Mouse (Mus musculus): ENCODE data around the gene Lta.

Gene Lta

DNA sequence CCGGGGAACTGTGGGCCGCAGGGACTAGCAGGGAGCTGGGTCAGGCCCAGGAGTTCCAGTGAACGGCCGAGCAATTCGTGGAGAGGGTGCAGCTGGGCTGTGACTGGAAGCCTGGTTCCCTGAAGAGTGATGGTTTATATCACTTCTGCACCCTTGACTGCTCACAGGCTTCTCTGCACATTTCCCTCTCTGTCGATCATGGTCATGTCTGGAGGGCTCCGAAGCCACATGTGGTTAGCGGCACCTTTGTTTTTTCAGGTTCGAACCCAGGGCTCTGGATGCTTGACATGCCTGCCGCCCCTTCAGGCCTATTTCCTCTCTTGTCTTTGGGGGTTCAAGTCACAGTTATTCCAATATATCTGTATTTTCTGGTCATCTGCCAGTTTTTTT is 224 bp upstream of the Lta start:
- DNase-seq (ENCODE audit: low spot score): no peak

DNA sequence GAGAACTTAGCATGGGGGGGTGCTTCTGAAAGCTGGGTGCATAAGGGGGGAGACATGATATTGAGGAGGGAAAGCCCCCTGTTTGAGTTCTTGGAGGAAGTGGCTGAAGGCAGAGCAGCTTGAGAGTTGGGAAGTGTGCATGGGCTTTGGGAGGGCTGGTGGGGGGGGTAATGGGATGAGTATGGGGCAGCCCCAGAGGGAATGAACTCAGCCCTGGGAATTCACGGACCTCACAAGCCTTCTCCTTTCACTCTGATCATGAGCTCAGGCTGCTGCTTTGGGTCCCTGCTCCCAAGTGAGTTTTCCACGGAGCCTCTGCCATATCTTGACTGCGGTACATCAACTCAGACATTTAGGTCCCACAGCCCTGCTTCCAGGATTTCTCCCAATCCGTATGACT is 2.7 kb downstream of the Lta start:
- no peak for DNase-seq (ENCODE audit: low spot score)

DNA sequence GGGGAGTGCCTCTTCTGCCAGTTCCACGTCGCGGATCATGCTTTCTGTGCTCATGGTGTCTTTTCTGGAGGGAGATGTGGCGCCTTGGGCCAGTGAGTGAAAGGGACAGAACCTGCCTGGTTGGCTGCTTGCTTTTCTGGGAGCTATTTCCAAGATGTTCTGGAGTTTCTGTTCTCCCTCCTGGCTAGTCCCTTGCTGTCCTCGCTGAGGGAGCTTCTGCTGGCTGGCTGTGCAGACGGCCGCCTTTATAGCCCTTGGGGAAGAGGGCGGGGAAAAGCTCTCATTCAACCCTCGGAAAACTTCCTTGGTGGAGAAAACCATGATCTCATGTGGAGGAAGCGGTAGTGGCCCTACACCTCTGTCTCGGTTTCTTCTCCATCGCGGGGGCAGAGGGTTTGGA is 3.4 kb downstream of the Lta start, which contains the start of gene Tnf:
Gene Tnf (minus strand): TSS at position 221 of the 400 bp plus-strand sequence.
- DNase-seq (ENCODE audit: low spot score): no peak

DNA sequence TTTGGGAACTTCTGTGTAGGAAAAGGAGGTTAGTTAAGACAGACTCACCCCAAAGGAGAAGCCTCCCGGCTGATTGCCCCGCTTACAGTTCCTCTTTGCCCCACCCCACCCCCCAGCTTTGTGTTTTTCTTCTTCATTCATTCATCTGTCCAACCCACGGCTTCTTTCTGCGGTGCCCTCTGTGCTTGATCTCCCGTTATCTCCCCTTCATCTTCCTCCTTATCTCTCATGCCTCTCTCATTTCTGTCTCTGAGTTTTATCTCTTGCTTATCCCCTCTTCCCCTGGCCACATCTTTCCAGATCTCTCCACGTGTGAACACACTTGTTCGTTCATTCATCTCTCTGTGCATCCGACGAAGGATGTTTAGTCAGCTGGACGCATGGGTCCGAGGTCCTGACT is 4.0 kb downstream of the Lta start:
- DNase-seq (ENCODE audit: low spot score): no peak

DNA sequence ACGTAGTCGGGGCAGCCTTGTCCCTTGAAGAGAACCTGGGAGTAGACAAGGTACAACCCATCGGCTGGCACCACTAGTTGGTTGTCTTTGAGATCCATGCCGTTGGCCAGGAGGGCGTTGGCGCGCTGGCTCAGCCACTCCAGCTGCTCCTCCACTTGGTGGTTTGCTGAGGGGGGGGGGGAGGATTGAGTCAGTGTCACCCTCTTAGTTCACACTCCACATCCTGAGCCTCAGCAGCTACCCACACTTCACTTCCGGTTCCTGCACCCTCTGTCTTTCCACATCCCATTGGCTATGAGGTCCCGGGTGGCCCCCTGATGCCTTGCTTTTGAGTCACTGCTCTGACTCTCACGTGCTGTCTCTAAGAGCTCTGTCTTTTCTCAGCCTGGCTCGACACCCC is 4.8 kb downstream of the Lta start:
- no peak for DNase-seq (ENCODE audit: low spot score)

DNA sequence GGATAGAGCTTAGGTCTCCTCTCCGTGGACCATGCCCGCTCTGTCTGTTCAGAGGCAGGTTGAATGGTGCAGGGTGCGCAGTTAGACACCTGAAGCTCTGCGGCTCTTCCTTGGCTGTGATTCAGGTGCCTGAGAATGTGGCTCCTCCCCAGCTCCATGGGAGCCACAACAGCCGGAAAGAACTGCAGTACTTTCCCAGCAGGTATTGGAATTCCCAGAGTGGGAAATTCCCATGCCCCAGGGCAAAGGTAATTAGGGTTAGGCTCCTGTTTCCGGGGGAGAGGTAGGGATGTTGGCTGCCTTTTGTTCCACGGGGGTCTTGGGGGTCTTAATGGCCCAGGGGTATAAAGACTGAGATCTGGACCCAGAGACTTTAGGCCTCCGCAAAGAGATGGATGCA is 6.2 kb downstream of the Lta start:
- no peak for DNase-seq (ENCODE audit: low spot score)

DNA sequence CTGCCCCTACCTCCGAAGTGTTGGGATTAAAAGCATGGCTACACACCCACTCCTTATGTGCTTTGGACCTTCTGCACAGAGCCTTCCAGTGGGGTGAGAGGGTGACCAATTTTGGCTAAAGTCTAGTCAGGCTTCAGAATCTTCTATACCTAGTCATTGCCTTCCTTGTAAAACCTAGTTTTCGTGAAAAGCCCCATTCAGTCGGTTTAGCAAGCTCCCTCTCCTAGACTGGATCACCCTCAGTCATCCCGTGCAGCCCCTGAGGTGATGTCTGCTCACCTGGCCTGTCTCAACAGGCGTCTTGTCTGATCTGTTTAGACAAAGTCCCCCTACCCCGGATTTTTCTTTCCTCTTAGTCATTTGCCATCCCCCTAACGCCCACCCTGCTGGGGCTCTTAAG is 7.1 kb downstream of the Lta start:
- DNase-seq (ENCODE audit: low spot score): no peak

DNA sequence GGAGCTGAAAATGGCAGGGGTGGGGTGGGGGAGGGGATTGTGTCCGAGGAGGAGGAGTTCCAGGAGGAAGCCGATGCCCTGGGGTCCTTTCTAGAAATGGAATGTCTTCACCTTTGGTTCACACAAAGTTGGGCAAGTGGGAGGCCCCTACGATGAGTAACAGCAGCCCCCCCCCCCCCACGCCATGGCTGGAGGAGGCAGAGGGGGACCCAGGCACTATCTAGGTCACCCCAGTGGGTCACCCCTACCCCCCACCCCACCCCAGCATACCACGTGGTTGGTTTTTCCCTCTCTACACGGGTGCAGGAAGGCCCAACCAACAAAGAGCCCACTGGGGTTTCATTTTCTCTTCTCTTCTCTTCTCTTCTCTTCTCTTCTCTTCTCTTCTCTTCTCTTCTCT is 8.0 kb downstream of the Lta start:
- no peak for DNase-seq (ENCODE audit: low spot score)

DNA sequence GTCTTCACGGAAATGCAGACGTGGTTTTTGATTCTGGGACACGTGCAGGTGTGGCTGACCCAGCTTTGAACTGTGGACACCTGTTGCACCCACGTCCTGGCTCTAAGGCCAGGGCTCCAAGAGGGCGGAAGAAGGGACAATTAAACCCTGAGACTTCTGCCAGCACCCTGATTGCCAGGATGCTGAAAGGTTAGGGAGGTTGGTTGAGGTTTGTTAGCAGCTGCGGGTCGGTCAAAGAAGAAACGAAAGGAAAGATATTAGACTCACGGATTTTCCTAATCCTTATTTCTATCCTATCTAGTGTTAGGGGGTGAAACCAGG is 8.9 kb downstream of the Lta start:
- DNase-seq (ENCODE audit: low spot score): no peak

DNA sequence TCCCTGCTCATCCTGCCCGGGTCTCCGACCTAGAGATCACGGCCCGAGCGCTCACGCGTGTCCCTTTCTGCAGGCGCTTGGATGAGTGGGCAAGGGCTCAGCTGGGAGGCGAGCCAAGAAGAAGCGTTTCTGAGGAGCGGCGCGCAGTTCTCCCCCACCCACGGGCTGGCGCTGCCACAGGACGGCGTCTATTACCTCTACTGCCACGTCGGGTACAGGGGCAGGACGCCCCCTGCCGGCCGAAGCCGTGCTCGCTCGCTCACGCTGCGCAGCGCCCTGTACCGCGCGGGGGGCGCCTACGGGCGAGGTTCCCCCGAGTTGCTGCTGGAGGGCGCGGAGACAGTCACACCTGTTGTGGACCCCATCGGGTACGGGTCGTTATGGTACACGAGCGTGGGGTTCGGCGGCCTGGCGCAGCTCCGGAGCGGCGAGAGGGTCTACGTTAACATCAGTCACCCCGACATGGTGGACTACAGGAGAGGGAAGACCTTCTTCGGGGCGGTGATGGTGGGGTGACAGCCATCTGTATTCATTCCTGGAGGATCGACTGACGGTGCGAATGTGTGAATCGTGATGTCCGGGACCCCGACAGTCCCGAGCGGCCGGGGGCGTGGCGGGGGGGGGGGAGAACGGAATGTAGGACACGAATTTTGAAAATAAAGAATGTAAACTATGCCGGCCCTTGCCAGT is 9.4 kb downstream of the Lta start:
- peak; percentile 57 for DNase-seq (ENCODE audit: low spot score)

DNA sequence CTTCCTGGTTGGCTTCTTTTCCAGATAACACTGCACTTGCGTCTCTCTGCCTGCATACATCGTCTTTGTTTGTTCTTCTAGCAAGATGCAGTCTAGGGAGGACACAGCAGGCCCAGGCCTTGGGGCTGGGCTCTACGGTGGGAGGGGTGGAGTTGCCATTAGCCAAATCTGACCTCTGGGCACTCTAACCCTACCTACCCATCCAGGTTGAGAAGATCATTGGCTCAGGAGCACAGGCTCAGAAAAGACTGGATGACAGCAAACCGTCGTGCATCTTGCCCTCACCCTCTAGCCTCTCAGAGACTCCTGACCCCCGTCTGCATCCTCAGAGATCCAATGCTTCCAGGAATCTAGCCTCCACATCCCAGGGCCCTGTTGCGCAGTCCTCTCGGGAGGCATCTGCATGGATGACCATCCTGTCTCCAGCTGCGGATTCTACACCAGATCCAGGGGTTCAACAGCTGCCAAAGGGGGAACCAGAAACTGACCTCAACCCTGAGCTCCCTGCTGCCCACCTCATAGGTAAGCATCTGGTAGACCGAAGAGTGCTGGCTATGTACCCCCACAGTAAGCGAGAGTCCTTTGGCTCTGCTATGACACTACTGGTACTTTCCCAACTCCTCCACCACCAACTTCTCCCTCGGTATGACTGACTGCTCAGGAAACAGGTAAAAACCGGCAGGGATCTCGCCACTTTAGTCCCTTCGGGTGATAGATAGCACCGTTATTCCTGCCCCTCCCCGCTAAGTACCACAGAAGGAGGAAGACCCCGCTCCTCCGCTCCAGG is 10.1 kb downstream of the Lta start:
- DNase-seq (ENCODE audit: low spot score): no peak

DNA sequence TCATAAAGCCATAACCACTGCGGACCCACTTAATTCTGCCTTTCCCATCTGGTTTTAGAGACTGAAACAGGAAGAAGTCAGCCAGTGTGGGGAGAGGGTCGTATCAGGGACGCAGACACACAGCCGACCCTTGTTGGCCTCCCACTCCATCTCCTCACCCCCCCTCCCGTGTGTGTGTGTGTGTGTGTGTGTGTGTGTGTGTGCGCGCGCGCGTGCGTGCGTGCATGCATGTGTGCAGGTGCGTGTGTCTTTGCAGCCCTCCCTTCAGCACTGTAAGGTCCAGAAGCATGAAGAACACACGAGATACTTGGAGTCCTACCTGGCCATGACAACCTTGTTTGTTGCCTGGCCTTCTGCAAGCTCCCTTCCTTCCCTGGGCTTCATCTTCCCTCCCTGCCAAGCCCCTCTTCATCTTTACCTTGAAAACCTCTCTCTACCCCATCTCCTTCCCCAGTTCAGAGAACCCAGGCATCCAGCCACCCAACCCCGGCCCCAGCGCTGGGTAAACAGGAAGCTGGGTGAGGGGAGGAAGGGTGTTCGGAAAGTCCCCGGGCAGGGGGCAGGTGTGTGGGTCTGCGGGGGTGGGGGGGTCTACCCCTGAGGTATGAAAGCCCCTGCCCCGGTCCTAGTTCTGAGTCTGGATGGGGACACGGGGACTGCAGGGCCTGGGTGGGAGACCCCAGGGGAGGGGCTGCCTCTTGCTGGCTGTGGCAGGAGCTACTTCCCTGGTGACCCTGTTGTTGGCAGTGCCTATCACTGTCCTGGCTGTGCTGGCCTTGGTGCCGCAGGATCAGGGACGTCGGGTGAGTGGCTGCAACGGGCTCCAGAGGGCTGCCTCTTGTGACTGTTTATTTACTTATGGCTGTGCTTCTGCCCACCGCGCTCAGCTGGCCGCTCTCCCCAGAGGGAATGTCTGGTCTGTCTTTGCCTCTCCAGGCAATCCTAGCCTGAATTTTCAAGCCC is 11.0 kb downstream of the Lta start, which contains the start of gene Ltb:
Gene Ltb (plus strand): TSS at position 559 of the 963 bp plus-strand sequence.
- DNase-seq (ENCODE audit: low spot score): no peak

DNA sequence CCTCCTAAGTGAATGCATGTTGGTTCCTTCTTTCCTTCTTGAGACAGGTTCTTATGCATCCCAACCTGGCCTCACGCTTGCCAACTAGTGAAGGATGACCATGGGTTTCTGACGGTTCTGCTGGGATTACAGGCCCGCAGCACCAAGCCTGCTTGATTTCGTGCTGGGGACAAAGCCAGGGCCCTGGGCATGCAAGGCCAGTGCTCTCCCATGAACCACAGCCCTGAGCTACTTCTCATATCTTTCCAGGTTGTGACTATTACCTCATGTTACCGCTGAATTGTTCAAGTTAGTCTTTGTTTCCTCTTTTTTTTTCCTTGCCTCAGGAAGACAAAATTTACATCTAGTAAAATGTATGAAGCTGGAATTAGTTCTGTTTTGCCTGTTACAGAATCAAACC is 12.2 kb downstream of the Lta start:
- no peak for DNase-seq (ENCODE audit: low spot score)

DNA sequence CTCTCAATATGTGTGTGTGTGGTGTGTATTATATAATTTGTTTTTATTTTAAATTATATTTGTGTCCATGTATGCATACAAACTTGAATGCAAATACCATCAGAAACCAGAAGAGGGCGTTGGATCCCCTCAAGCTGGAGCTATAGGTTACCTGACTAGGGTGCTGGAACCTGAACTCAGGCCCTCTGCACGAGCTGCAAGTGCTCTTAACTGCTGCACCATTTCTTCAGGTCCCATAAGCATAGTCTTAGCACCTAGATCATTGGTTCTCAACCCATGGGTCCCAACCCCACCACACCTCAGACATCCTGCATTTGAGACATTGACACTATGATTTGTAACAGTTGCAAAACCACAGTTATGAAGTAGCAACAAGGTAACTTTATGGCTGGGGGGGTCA is 13.4 kb downstream of the Lta start:
- no peak for DNase-seq (ENCODE audit: low spot score)

DNA sequence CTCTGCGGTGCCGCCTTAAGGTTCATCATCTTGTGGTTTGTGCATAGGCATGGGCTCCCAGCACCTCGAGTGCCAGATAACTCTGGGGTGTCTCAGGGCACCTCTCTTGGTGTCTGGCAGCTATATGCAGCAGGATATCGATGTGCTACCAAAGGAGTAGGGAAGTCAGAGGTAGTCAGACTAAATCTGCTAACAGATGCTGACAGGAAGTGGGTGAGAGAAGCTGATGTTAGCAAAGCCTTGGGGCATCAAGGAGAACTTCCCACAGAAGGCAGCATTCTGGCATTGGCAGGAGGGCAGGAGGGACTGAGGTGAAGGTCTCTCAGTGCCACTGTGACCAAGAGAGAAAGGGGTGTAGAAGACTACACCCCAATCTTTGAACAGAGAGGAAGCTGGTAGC is 15.1 kb downstream of the Lta start:
- DNase-seq (ENCODE audit: low spot score): no peak

DNA sequence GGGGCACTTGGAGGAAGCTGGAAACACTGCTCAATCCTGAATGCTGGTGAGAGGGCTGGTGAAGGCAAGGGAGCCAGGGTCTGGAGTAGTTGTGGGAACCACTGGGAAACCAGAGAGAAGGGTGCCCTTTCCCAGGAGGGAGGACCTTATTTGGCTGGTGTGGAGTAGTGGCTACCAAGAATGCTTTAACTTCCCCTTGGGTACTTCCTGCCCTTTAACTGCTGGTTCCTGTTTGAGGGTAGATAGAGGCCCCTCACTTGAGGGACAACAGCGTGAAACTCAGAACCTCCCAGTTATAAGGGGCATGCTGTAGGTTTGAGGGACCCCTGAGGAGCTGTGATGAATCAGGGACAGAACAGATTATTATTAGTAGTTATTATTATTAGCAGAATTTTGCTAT is 16.0 kb downstream of the Lta start:
- no peak for DNase-seq (ENCODE audit: low spot score)

DNA sequence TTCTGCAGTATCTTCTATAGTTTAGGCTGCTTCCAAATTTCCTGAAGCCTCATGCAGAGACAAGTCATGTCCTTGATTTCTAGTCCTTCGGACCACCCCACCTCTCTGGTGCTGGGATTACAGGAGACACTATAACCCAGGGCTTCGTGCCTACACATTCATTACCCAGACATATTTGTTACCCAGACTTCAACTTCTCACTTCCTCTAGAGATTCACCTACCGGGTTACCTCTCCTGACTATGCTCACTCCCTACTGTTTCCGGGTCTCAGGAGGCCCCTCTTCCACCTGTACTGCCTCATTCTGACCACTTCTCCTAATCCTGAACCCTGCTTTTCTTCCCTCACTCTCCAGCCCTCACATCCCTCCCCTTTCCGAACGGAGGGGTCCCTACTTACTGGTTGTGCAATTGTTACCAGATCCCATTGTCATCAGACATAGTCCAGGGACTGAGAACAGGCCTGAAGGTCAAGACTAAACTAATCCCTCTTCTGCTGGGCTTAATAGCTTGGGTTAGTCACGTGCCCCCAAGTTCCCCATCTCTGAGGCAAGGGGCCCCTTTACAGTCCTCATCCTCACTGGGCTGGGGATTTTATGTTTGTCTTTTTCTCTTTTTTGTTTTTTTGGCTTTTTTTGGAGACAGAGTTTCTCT is 17.1 kb downstream of the Lta start, which contains the start of gene Lst1:
Gene Lst1 (minus strand): TSS at position 481 of the 652 bp plus-strand sequence.
- no peak for DNase-seq (ENCODE audit: low spot score)

DNA sequence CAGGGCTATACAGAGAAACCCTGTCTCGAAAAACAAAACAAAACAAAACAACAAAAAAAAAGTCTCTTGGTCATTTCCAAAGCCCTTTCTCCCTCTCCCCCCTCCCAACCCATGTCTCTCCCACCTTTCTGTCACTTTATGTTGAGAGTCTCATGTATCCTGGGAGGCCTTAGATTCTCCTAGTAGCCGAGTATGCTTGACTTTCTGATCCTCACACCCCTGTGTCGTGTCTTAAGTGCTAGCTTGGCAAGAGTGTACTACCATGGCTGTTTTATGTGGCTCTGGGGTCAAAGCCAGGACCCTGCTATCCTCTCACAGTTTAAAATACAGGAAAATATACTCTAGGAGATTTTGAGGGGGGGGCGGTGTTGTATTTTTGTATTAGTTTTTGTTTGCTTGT is 17.8 kb downstream of the Lta start:
- DNase-seq (ENCODE audit: low spot score): no peak

DNA sequence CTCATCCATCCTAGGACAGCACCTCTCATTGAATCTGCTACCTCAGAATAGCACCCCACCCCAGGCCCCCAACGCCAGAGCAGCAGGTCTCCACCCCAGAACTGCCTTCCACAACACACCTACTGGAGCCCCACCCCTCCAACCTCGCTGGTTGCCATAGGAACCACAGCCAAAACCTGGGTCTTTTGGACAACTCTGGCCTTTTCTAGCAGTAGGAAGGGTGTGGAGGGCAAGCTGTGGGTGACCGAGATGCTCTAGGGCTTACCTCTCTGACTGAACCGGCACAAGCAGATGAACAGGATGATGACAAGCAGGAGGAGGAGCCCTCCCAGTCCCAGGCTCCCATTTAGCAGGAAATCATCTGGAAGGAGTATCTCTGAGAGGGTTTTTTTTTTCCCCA is 18.5 kb downstream of the Lta start:
- DNase-seq (ENCODE audit: low spot score): no peak

DNA sequence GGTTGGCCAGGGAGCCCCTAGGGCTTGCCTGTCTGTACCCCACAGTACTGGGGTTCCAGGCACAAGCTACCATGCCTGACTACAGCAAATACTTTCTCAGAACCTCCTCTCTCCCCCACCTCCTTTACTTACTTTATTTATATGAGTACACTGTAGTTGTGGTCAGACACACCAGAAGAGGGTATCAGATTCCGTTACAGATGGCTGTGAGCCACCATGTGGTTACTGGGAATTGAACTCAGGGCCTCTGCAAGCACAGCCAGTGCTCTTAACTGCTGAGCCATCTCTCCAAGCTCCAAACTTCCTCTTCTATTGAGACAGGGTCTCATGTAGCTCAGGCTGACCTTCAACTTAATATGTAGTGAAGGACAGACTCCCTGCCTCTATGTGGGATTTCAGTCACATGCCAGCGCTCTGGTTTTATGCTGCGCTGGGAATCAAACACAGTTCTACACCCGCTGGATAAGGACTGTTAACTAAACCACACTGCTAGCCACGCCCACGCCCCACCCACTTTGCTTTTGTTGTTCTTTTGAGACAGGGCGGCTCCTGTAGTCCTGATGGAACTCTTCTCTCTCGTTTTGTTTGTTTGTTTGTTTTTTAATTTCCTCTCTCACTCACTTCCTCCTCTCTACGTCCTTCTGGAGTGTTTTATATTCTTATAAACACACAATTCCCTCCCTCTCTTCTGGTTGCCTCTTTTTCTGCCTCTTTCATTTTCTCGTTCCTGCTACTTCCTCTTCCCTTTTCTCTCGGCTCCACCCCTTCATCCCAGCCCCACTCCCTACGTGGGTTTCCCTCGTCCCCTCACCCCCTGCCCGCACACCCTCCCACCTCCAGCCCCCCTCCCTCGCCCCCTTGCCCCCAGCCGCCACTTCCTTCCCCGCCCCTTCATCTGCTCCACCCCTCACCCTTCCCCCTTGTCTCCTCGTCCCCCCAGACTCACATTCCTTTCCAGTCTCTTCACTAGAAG is 19.2 kb downstream of the Lta start:
- peak; percentile 66 for DNase-seq (ENCODE audit: low spot score)

DNA sequence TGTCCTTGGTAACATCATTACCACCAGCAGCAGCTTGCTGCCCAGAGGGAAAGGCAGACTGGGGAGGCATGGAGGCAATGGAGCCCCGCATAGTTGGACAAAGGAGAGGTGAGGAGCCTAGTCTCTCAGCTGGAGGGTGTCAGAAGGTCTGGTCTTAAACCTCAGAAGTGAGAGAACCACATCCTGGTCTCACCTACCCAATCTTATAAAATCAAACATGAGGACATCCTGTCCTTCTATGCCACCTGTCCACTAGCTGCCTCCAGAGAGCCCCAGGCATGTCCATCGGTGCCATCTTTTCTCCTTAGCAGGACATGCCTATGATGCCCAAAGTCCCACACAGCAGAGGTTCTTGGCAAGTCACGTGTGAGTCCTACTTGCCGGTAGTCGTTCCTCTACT is 25.1 kb downstream of the Lta start:
- DNase-seq (ENCODE audit: low spot score): no peak
